Mouse (Mus musculus) cortical plate, adult 2 months (tissue): Measurements from ENCODE around the gene Cdh3. TPM values are rescaled to one million over a fixed set of nuclear protein-coding genes. Genes with fewer than 3 reads are reported as not detected.

Experiments used
- H3K27ac ChIP-seq: fragments of 200-500 bp; 2 replicates; pipeline ENCODE4 v1.5.1; 2012; ENCODE audit warnings: low read length, control low read depth, inconsistent platforms; ENCODE audit not compliant: insufficient read depth
- H3K4me1 ChIP-seq: fragments of 200-500 bp; 2 replicates; pipeline ENCODE4 v1.6.1; 2011; ENCODE audit warnings: low read length; ENCODE audit not compliant: control insufficient read depth, insufficient read depth
- H3K4me3 ChIP-seq: fragments of 200-500 bp; 2 replicates; pipeline ENCODE4 v1.5.1; 2011; ENCODE audit warnings: mild to moderate bottlenecking, low read length, control low read depth; ENCODE audit not compliant: insufficient read depth
- CTCF ChIP-seq: fragments of 200-500 bp; IDR thresholded peaks from 2 replicates; pipeline ENCODE4 v1.5.1; 2011; ENCODE audit warnings: mild to moderate bottlenecking, control low read depth, low read length; ENCODE audit not compliant: insufficient read depth; ENCODE audit errors: extremely low read depth
- POLR2A ChIP-seq: fragments of 200-500 bp; IDR thresholded peaks from 2 replicates; pipeline ENCODE4 v1.6.1; 2011; ENCODE audit warnings: mild to moderate bottlenecking, low read length, control low read depth; ENCODE audit not compliant: insufficient read depth; ENCODE audit errors: extremely low read depth
- polyA plus RNA-seq: library from polyadenylated mRNA; depleted of rRNA; stranded (reverse); fragments of >200 nt; gene quantifications from 2 replicates; pipeline ENCODE4 v1.2.3, GENCODE M21; 2012; rRNA removed

The Cdh3 gene
- polyA plus RNA-seq: 0.11 and 0.13 TPM in 2 replicates

- Histone ChIP-seq H3K27ac (no peak within 1 kb of the TSS), H3K4me1 (no peaks in the 10 kb centered on the region), H3K4me3 (peak within 1 kb of the TSS; percentile 12; the same call in 1 of the 2 replicates)
- TF ChIP-seq CTCF (no peak), POLR2A (no peak)
Measured at GRCm38 (mm10) chr8:106510365-106510975, at the start of gene Cdh3. Gene Cdh3 (plus strand): TSS chr8:106510891.

- Histone ChIP-seq H3K4me1 (no peaks in the 10 kb centered on the region), H3K4me3 (no peak overlapping the region), H3K27ac (no peak overlapping the region)
- TF ChIP-seq POLR2A: no peak
Measured at GRCm38 (mm10) chr8:106462131-106462530, 48.6 kb upstream of the Cdh3 start.

GRCm38 (mm10) chr8:106463795-106464194 lies 46.9 kb upstream of the Cdh3 start:
- no peak overlapping the region for H3K27ac ChIP-seq
- TF ChIP-seq POLR2A: no peak
- no peak for TF ChIP-seq CTCF

GRCm38 (mm10) chr8:106469485-106469884 lies 41.2 kb upstream of the Cdh3 start:
- Histone ChIP-seq H3K27ac (no peak overlapping the region), H3K4me3 (no peak overlapping the region), H3K4me1 (no peaks in the 10 kb centered on the region)
- no peak for TF ChIP-seq CTCF
- no peak for TF ChIP-seq POLR2A

More at GRCm38 (mm10) chr8:106463795-106464194, 46.9 kb upstream of the Cdh3 start:
- Histone ChIP-seq H3K4me3 (no peak overlapping the region), H3K4me1 (no peaks in the 10 kb centered on the region)

- Histone ChIP-seq H3K27ac (no peak overlapping the region), H3K4me3 (no peak overlapping the region), H3K4me1 (no peaks in the 10 kb centered on the region)
- TF ChIP-seq POLR2A (no peak), CTCF (no peak)
Measured at GRCm38 (mm10) chr8:106474001-106474400, 36.7 kb upstream of the Cdh3 start.

GRCm38 (mm10) chr8:106500018-106500685 lies 10.5 kb upstream of the Cdh3 start, which contains the start of gene 6030452D12Rik:
Gene 6030452D12Rik (plus strand): TSS chr8:106500522.
- Histone ChIP-seq H3K4me1 (no peaks in the 10 kb centered on the region), H3K4me3 (no peak within 1 kb of the TSS), H3K27ac (no peak within 1 kb of the TSS)
- TF ChIP-seq POLR2A: no peak
- no peak for TF ChIP-seq CTCF

- Histone ChIP-seq H3K4me1 (no peaks in the 10 kb centered on the region), H3K4me3 (no peak overlapping the region), H3K27ac (no peak overlapping the region)
- no peak for TF ChIP-seq POLR2A
- TF ChIP-seq CTCF: no peak
Measured at GRCm38 (mm10) chr8:106504241-106504640, 6.5 kb upstream of the Cdh3 start.

GRCm38 (mm10) chr8:106505328-106505965 lies 5.2 kb upstream of the Cdh3 start:
- no peak overlapping the region for H3K27ac ChIP-seq
- H3K4me1 ChIP-seq: no peaks in the 10 kb centered on the region
- TF ChIP-seq CTCF (no peak), POLR2A (no peak)
- no peak overlapping the region for H3K4me3 ChIP-seq

- no peak overlapping the region for H3K4me3 ChIP-seq
- no peaks in the 10 kb centered on the region for H3K4me1 ChIP-seq
- no peak overlapping the region for H3K27ac ChIP-seq
- TF ChIP-seq POLR2A (no peak), CTCF (no peak)
Measured at GRCm38 (mm10) chr8:106506106-106506505, 4.6 kb upstream of the Cdh3 start.
